Mouse (Mus musculus): ENCODE measurements at regions not wholly inside any gene's neighbourhood (a gene's known extent, or its start where the extent isn't known, plus 50 kb on each side); places are given as distances from the start of the nearest gene placed in this dataset.

DNA sequence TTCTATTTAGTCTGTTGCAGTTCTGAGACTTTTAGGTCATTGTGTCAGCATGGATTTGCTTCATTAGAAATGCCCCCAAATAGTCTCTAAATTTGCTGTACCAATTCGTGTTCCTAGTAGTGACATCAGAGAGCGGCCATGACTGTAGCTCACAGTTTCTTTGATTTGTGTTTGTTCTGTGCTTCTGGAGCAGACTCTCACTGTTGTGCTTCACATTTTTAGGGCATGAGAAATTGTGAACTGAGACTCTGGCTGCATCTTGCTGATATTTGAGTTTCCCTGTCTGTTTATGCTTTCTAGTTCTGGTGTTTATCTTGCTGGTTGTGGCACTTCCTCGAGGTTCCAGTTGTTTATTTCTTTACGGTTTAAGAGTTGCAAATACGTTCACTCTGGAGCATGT lies 57.0 kb upstream of the Sox11 start:
- no peaks in the 10 kb centered on the region for H3K9me3 ChIP-seq (ENCODE audit: control insufficient read depth)
- no peak overlapping the region for H3K4me3 ChIP-seq (ENCODE audit: low read depth, low read length)
- TF ChIP-seq CTCF (IDR thresholded peaks at IDR 0.05; ENCODE audit: low read depth) = no peak
- no peak overlapping the region for H3K4me2 ChIP-seq (replicated peaks; ENCODE audit: low read depth)
- no peak for ATAC-seq
- H3K36me3 ChIP-seq (ENCODE audit: control insufficient read depth, insufficient read depth) = no peaks in the 10 kb centered on the region
- 60% methylated on average over 5 of the region's 5 CpGs for WGBS
- H3K4me1 ChIP-seq (replicated peaks; ENCODE audit: control insufficient read depth, insufficient read depth, low read length) = no peaks in the 10 kb centered on the region
- no peaks in the 10 kb centered on the region for H3K27me3 ChIP-seq (replicated peaks; ENCODE audit: control insufficient read depth, insufficient read depth, low read length)
- H3K27ac ChIP-seq (ENCODE audit: low read depth, low read length) = no peak overlapping the region
- no peak overlapping the region for H3K9ac ChIP-seq (ENCODE audit: low read depth, low read length)

Measured in intestine, postnatal 0 days (tissue).